Mouse (Mus musculus) ovary, postnatal 14 days (tissue): ENCODE measurements around the gene Cpt1c.

Source experiments
- DNase-seq: peaks from one replicate; pipeline ENCODE4 v3.0.0; 2022; ENCODE audit warnings: low spot score

Cpt1c gene

DNA sequence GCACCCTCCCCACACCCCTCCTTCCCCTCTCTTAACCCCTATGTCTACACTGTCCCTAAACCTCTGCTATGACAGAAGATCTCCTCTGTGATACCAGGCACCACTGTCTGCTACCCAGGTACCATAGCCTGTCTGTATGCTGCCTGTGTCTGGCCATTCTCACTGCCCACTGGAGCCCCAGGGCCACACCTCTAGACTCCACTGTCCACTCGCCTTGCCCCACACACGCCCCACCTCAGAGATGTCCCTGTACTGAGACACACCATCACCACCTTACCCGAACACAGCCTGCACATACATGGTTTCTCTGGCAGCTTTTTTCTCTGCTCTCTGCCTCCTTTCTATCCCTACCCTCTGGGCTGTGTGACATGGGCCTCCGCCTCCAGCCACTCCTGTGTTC is 57.8 kb downstream of the Cpt1c start:
- no peak for DNase-seq

- DNase-seq, result no peak
These were observed 58.5 kb downstream of the Cpt1c start for GRCm38 (mm10) chr7:44916191-44916590.

- DNase-seq, result no peak
These were observed 59.3 kb downstream of the Cpt1c start for GRCm38 (mm10) chr7:44915314-44915713.

DNA sequence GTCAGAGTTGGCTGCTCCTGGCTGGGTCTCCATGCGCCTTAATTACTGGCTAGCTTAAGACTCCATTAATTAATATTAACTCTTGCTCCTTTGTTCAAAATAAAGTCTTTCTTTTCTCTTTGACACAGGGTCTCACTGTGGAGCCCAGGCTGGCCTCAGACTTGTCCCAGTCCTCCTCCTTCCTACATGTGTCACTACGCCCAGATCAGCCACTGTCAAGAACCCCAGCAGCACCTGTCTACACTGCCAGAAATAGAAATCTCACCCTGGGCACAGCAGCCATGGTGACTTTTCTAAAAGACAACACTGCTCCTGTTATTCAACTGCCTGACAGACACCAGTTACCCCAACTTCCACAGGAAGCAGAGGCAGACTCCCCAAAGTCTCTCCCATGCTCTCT is 60.3 kb downstream of the Cpt1c start:
- DNase-seq, result no peak
